50 mouse cellular contexts compared by ENCODE assay signal in genomic region chr16:79142813-79143212, GRCm38 (mm10). TPM values are rescaled to one million over a fixed set of nuclear protein-coding genes. Genes with fewer than 3 reads are reported as not detected.
"Had no signal": no experiment of that assay in that cellular context is flagged by ENCODE, and none has a peak within 500 bp of the region (broad histone marks: within the 10 kb centered on the region; RNA-seq: fewer than 3 reads in every experiment).

No protein-coding gene starts in this region.

- DNase-seq: heart, postnatal 10 days; heart, postnatal 14 days; heart, postnatal 36 days; heart, postnatal 4 days; kidney, adult 11 months; kidney, adult 18-20 months; kidney, adult 2 months; kidney, adult 8-10 months; kidney, adult 9 months; kidney, postnatal 10 days; kidney, postnatal 14 days; kidney, postnatal 25 days; kidney, postnatal 36 days; kidney, postnatal 4 days; layer of hippocampus, adult 9-11 months; layer of hippocampus, postnatal 36 days had no signal

- H3K4me1 ChIP-seq: heart, embryonic 10.5 days; heart, embryonic 12.5 days; heart, embryonic 13.5 days; heart, embryonic 15.5 days; hindbrain, embryonic 10.5 days; hindbrain, embryonic 12.5 days; hindbrain, embryonic 13.5 days; hindbrain, embryonic 15.5 days; kidney, embryonic 15.5 days had no signal

- ATAC-seq: hindbrain, embryonic 16.5 days; hindbrain, postnatal 0 days; inflammation-experienced regulatory T-cells, adult 6 months had no signal

- H3K4me2 ChIP-seq: heart, embryonic 11.5 days; heart, embryonic 12.5 days; heart, embryonic 13.5 days; heart, embryonic 15.5 days; hindbrain, embryonic 12.5 days; hindbrain, embryonic 13.5 days; hindbrain, embryonic 14.5 days; hindbrain, embryonic 15.5 days; kidney, embryonic 15.5 days had no signal

- H3K4me3 ChIP-seq: heart, embryonic 10.5 days; heart, embryonic 12.5 days; heart, embryonic 13.5 days; heart, embryonic 15.5 days; hindbrain, embryonic 10.5 days; hindbrain, embryonic 12.5 days; hindbrain, embryonic 13.5 days; hindbrain, embryonic 15.5 days; kidney, embryonic 15.5 days; layer of hippocampus, adult 2 months; left cerebral cortex, adult 2 months had no signal

- H3K9me3 ChIP-seq: heart, embryonic 10.5 days; heart, embryonic 12.5 days; heart, embryonic 13.5 days; heart, embryonic 15.5 days; hindbrain, embryonic 10.5 days; hindbrain, embryonic 12.5 days; hindbrain, embryonic 13.5 days; hindbrain, embryonic 15.5 days; kidney, embryonic 15.5 days had no signal

- H3K27ac ChIP-seq: heart, embryonic 10.5 days; heart, embryonic 13.5 days; heart, embryonic 15.5 days; hindbrain, embryonic 10.5 days; hindbrain, embryonic 12.5 days; hindbrain, embryonic 13.5 days; hindbrain, embryonic 14.5 days; hindbrain, embryonic 15.5 days; hindbrain, postnatal 0 days; kidney, embryonic 15.5 days; kidney, postnatal 0 days; layer of hippocampus, adult 2 months; left cerebral cortex, adult 2 months had no signal

- H3K36me3 ChIP-seq: heart, embryonic 10.5 days; heart, embryonic 12.5 days; heart, embryonic 13.5 days; heart, embryonic 15.5 days; hindbrain, embryonic 10.5 days; hindbrain, embryonic 12.5 days; hindbrain, embryonic 13.5 days; hindbrain, embryonic 15.5 days; kidney, embryonic 15.5 days had no signal

- H3K9ac ChIP-seq: heart, embryonic 12.5 days; heart, embryonic 13.5 days; heart, embryonic 15.5 days; hindbrain, embryonic 12.5 days; hindbrain, embryonic 13.5 days; hindbrain, embryonic 14.5 days; hindbrain, embryonic 15.5 days; kidney, embryonic 15.5 days had no signal

- H3K27me3 ChIP-seq: heart, embryonic 12.5 days; heart, embryonic 13.5 days; heart, embryonic 15.5 days; hindbrain, embryonic 12.5 days; hindbrain, embryonic 13.5 days; hindbrain, embryonic 15.5 days; kidney, embryonic 15.5 days had no signal

RNA-seq across cellular contexts. Expression of gene Tmprss15, which starts 51.9 kb away (rescaled TPM):
- total RNA-seq: heart, adult 8-10 months; heart, postnatal 10 days; heart, postnatal 14 days; heart, postnatal 25 days; heart, postnatal 36 days; heart, postnatal 4 days; hematopoietic stem cell, adult 5-6 weeks; layer of hippocampus, adult 18-20 months; layer of hippocampus, adult 2 months; layer of hippocampus, adult 8-10 months; layer of hippocampus, postnatal 10 days; layer of hippocampus, postnatal 14 days; layer of hippocampus, postnatal 25 days; layer of hippocampus, postnatal 36 days; left cerebral cortex, adult 18-20 months; left cerebral cortex, adult 2 months had no signal
- polyA plus RNA-seq: heart, embryonic 10.5 days; heart, embryonic 11.5 days; heart, embryonic 12.5 days; heart, embryonic 13.5 days; heart, embryonic 14.5 days; heart, embryonic 15.5 days; heart, embryonic 16.5 days; heart, postnatal 0 days; hindbrain, embryonic 10.5 days; hindbrain, embryonic 11.5 days; hindbrain, embryonic 12.5 days; hindbrain, embryonic 13.5 days; hindbrain, embryonic 15.5 days; hindbrain, embryonic 16.5 days; hindbrain, postnatal 0 days; inflammation-experienced regulatory T-cells, adult 6 months; intestine, embryonic 14.5 days; kidney, adult 2 months; kidney, embryonic 14.5 days; kidney, embryonic 15.5 days; kidney, embryonic 16.5 days; kidney, postnatal 0 days; large intestine, adult 2 months had no signal
